Mouse (Mus musculus) liver, adult 2 months (tissue): ENCODE measurements around the gene Vars. TPM values are rescaled to one million over a fixed set of nuclear protein-coding genes. Genes with fewer than 3 reads are reported as not detected.
"Not testable (repeated sequence)": the region's sequence is repeated elsewhere in the genome, so short reads cannot be mapped to it uniquely, and the experiment has no call there.

ENCODE experiments used
- DNase-seq: peaks from one replicate; pipeline ENCODE4 v3.0.0-alpha.2; 2011; ENCODE audit warnings: low read depth, low spot score; ENCODE audit errors: extremely low read depth
- H3K27ac ChIP-seq: fragments of 200-500 bp; replicated peaks from 2 replicates; pipeline ENCODE4 v1.5.1; 2012; ENCODE audit warnings: low read depth, mild to moderate bottlenecking, control low read depth, inconsistent platforms, low read length; ENCODE audit not compliant: insufficient read depth
- H3K27me3 ChIP-seq: fragments of 200-500 bp; 2 replicates; pipeline ENCODE4 v1.6.1; 2012; ENCODE audit warnings: mild to moderate bottlenecking, moderate library complexity, low read length, inconsistent platforms; ENCODE audit not compliant: control insufficient read depth, insufficient read depth
- H3K36me3 ChIP-seq: fragments of 200-500 bp; 2 replicates; pipeline ENCODE4 v1.6.1; 2012; ENCODE audit warnings: low read length, inconsistent platforms; ENCODE audit not compliant: control insufficient read depth, insufficient read depth
- H3K4me1 ChIP-seq: fragments of 200-500 bp; 2 replicates; pipeline ENCODE4 v1.6.1; 2011; ENCODE audit warnings: low read length; ENCODE audit not compliant: control insufficient read depth, insufficient read depth
- H3K4me3 ChIP-seq: fragments of 200-500 bp; 2 replicates; pipeline ENCODE4 v1.5.1; 2011; ENCODE audit warnings: low read depth, mild to moderate bottlenecking, control low read depth, low read length, moderate library complexity; ENCODE audit not compliant: insufficient read depth
- H3K79me2 ChIP-seq: fragments of 200-500 bp; 2 replicates; pipeline ENCODE4 v1.6.1; 2012; ENCODE audit warnings: inconsistent platforms, mild to moderate bottlenecking, low read length, moderate library complexity; ENCODE audit not compliant: control insufficient read depth, insufficient read depth
- H3K9ac ChIP-seq: fragments of 200-500 bp; 2 replicates; pipeline ENCODE4 v1.6.1; 2012; ENCODE audit warnings: low read depth, mild to moderate bottlenecking, control low read depth, inconsistent platforms, low read length
- CTCF ChIP-seq: fragments of 200-500 bp; IDR thresholded peaks from 2 replicates; pipeline ENCODE4 v1.5.1; 2011; ENCODE audit warnings: low read depth, low read length, control low read depth
- POLR2A ChIP-seq: fragments of 200-500 bp; IDR thresholded peaks from 2 replicates; pipeline ENCODE4 v1.6.1; 2011; ENCODE audit warnings: low read length, control low read depth; ENCODE audit not compliant: insufficient read depth; ENCODE audit errors: extremely low read depth
- WGBS: fragments of 180-500 bp; shearing (Covaris S2); methylation state at CpG from one replicate; pipeline ENCODE4 v1.1.7; 2018; 5-methylcytosine and 5-hydroxymethylcytosine counted together
- polyA plus RNA-seq: library from polyadenylated mRNA; depleted of rRNA; stranded (reverse); fragments of >200 nt; gene quantifications from 2 replicates; pipeline ENCODE4 v1.2.3, GENCODE M21; 2012
- total RNA-seq: library from RNA; depleted of rRNA; stranded (reverse); fragments of >200 nt; gene quantifications from 2 replicates; pipeline ENCODE4 v1.2.3, GENCODE M21; 2014

The Vars gene
- total and polyA plus RNA-seq, 2 experiments: 11.8 to 52.7 TPM

- DNase-seq: no peak
These were observed 30.5 kb downstream of the Vars start for GRCm38 (mm10) chr17:35031272-35031671.

GRCm38 (mm10) chr17:35031880-35032279, 31.1 kb downstream of the Vars start:
- H3K4me3 ChIP-seq: no peak overlapping the region
- H3K27ac ChIP-seq: no peak overlapping the region
- 88% methylated on average over 7 of the region's 7 CpGs for WGBS
- DNase-seq: no peak
- H3K4me1 ChIP-seq: no peaks in the 10 kb centered on the region
- no peaks in the 10 kb centered on the region for H3K79me2 ChIP-seq
- no peak overlapping the region for H3K9ac ChIP-seq
- TF ChIP-seq POLR2A (no peak), CTCF (no peak)
- no peaks in the 10 kb centered on the region for H3K36me3 ChIP-seq
- no peaks in the 10 kb centered on the region for H3K27me3 ChIP-seq

More at GRCm38 (mm10) chr17:35031272-35031671, 30.5 kb downstream of the Vars start:
- Histone ChIP-seq H3K4me3 (no peak overlapping the region), H3K9ac (no peak overlapping the region), H3K4me1 (no peaks in the 10 kb centered on the region), H3K27ac (no peak overlapping the region), H3K79me2 (no peaks in the 10 kb centered on the region), H3K36me3 (no peaks in the 10 kb centered on the region), H3K27me3 (no peaks in the 10 kb centered on the region)
- 93% methylated on average over 11 of the region's 11 CpGs for WGBS
- TF ChIP-seq CTCF (no peak), POLR2A (no peak)

- H3K9ac ChIP-seq: no peak overlapping the region
- H3K4me3 ChIP-seq: no peak overlapping the region
- no peaks in the 10 kb centered on the region for H3K79me2 ChIP-seq
- no peak overlapping the region for H3K27ac ChIP-seq
- no peaks in the 10 kb centered on the region for H3K36me3 ChIP-seq
- 77% methylated on average over 8 of the region's 8 CpGs for WGBS
- DNase-seq: no peak
- TF ChIP-seq POLR2A: no peak
- no peak for TF ChIP-seq CTCF
- no peaks in the 10 kb centered on the region for H3K27me3 ChIP-seq
- H3K4me1 ChIP-seq: no peaks in the 10 kb centered on the region
These were observed 31.6 kb downstream of the Vars start for GRCm38 (mm10) chr17:35032323-35032870.

GRCm38 (mm10) chr17:35033703-35034102, 32.9 kb downstream of the Vars start:
- not testable (repeated sequence) for H3K27me3 ChIP-seq, H3K27ac ChIP-seq, H3K79me2 ChIP-seq, H3K36me3 ChIP-seq, H3K4me1 ChIP-seq, H3K9ac ChIP-seq, H3K4me3 ChIP-seq, DNase-seq
- 54% methylated on average over 1 of the region's 1 CpGs for WGBS

GRCm38 (mm10) chr17:35034896-35035295, 34.1 kb downstream of the Vars start:
- Histone ChIP-seq H3K27me3 (no peaks in the 10 kb centered on the region), H3K4me3 (no peak overlapping the region), H3K4me1 (no peaks in the 10 kb centered on the region), H3K27ac (no peak overlapping the region), H3K36me3 (no peaks in the 10 kb centered on the region), H3K79me2 (no peaks in the 10 kb centered on the region), H3K9ac (no peak overlapping the region)
- no peak for TF ChIP-seq POLR2A
- TF ChIP-seq CTCF: no peak
- DNase-seq: no peak
- 49% methylated on average over 6 of the region's 6 CpGs for WGBS

GRCm38 (mm10) chr17:35039121-35039873, 38.5 kb downstream of the Vars start:
- H3K9ac ChIP-seq: no peak overlapping the region
- H3K4me1 ChIP-seq: no peaks in the 10 kb centered on the region
- no peaks in the 10 kb centered on the region for H3K79me2 ChIP-seq
- H3K36me3 ChIP-seq: no peaks in the 10 kb centered on the region
- no peaks in the 10 kb centered on the region for H3K27me3 ChIP-seq
- TF ChIP-seq POLR2A (no peak), CTCF (no peak)
- WGBS: 93% methylated on average over 11 of the region's 11 CpGs
- DNase-seq: no peak
- H3K4me3 ChIP-seq: no peak overlapping the region
- H3K27ac ChIP-seq: no peak overlapping the region
